Mouse (Mus musculus): ENCODE data around the gene Slc6a6.

DNA sequence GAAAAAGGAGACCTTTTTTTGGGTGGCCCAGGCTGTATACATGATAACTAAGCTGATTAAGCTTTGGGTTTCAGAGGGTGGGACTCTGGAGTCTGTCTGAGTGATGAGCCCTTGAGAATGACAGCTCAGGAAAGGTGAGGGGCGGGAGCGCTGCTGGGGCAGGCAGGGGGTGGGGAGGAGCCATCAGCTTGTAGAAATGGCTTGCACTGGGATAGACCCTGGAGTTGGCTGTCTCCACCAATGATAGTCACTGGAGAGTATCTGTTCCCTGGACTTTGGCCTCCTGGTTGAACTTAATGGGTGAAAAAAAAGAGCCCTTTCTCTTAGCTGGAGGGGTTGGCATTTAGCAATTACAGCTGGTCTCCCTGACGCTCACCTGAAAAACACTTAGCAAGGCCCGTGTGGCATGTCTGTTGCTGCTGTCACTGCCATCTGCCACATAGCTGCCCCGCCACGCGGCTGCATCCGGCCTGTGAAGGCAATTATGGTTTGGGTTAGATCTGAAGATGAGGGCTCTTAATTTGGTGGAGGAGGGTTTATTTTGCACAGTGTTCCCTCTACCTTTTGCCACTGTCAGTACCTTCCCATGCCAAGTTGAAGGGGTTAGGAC lies 23.5 kb downstream of the Slc6a6 start:
- TF ChIP-seq POLR2A (IDR thresholded peaks at IDR 0.05; ENCODE audit: extremely low read depth, insufficient read depth, low read length) (no peak), CTCF (IDR thresholded peaks at IDR 0.05; ENCODE audit: low read depth, low read length) (no peak)
